Mouse (Mus musculus) lung, postnatal 0 days (tissue): ENCODE results near the gene Galk1.

ENCODE experiments used
- CTCF ChIP-seq: IDR thresholded peaks from 2 replicates; pipeline ENCODE4 v1.5.1; 2016; ENCODE audit warnings: antibody characterized with exemption, mild to moderate bottlenecking
- EP300 ChIP-seq: IDR thresholded peaks from 2 replicates; pipeline ENCODE4 v1.6.1; 2016; ENCODE audit warnings: antibody characterized with exemption, mild to moderate bottlenecking, control low read depth

GRCm38 (mm10) chr11:116008832-116009375 is 3.6 kb downstream of the Galk1 start:
- TF ChIP-seq EP300: no peak
- TF ChIP-seq CTCF: no peak
